Mouse (Mus musculus): ENCODE data around the gene Vmn2r19.
A peak's percentile ranks its signal among the peaks of the same experiment; 100 is the strongest.
"Not testable (repeated sequence)": the region's sequence is repeated elsewhere in the genome, so short reads cannot be mapped to it uniquely, and the experiment has no call there.

Gene Vmn2r19

GRCm38 (mm10) chr6:123308033-123308432 is at the start of gene Vmn2r19:
TSS of gene Vmn2r19 (plus strand) at chr6:123308333.
- no peak for DNase-seq

GRCm38 (mm10) chr6:123258946-123259345 is 49.2 kb upstream of the Vmn2r19 start:
- DNase-seq, result no peak

DNA sequence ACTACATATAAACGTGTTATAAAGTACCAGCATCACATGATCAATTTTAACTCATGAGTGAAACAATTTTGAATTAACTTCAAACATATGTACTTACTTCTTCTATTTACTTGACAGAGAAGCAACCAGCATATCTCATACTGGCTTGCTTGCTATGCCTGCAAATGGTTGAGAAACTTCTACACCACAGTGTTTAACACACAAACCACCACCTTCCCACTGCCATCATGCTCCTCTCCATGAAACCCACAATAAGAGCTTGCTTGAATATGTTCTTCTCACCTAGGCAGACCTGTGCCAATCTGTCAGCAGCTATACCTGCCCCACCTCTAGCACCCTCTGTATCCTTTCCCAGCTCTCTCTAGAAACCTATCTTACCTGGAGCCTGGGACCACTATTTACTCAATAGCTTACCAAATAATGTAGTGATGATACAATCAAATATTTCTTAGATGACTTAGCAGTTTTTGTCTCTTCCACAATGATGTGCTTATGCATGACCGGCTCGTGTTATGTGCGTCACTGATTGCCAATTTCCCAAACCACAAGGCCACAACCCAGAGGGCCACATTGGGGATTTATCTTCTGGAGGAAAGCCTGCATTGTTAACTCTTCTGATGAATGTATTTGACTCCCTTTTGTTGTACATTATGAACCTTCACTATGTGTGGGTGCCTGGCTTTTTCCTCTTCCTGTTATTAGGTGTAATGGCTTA is 48.1 kb upstream of the Vmn2r19 start:
- DNase-seq, result no peak

DNA sequence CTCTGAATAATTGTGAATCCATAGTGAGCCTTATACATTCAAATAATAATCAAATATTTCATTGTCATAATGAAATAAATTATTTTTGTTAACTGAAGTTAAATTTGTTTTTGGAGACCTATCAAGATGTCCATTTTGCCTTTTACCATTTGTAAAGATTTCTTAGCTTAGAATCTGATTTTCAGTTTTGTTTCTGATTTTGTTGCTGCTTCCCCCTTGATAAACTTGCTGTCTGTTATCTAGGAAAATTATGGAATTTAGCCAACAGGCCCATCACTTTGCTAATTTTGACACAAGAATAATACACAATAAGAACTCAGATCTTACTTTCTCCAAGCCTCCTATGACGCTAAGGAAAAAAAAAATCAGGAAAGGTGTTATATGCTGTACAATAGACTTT is 47.3 kb upstream of the Vmn2r19 start:
- no peak for DNase-seq

GRCm38 (mm10) chr6:123261555-123262161 is 46.5 kb upstream of the Vmn2r19 start, which contains the start of gene Clec4d:
TSS of gene Clec4d (plus strand) at chr6:123262111.
- DNase-seq, result no peak

DNA sequence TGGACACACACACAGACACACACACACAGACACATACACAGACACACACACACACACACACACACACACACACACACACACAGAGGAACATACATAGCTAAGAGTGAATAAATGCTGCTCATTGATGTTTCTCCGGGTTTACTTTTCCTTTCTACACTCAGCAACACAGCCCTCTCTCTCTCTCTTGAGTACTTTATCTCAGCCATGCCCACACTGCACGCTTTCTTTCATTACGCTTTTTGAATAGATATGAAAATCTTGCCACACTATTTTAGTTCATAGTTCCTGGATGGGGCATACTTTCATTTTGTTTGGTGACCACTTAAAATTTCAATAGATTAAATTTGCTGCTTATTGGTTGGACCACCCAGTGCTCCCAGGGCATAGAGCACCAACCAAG is 43.9 kb upstream of the Vmn2r19 start:
- no peak for DNase-seq

DNA sequence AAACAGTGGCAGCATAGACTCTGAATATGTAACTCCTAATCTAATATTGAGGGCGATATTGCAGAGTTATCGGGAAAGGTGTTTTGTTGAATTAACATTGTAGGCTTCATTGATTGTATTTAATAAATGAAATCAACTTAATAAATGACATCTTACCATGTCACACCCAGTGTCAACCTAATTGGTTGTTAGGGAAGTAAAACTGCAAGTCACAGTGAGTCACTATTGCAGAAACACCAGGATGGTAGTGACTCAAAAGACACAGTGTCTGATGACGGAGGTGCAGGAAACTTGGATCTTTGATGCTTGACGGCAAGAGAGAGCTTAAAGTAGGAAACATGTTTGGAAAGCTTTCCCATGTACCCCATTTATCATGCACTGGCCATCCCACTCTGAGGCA is 42.3 kb upstream of the Vmn2r19 start:
- DNase-seq, result no peak

DNA sequence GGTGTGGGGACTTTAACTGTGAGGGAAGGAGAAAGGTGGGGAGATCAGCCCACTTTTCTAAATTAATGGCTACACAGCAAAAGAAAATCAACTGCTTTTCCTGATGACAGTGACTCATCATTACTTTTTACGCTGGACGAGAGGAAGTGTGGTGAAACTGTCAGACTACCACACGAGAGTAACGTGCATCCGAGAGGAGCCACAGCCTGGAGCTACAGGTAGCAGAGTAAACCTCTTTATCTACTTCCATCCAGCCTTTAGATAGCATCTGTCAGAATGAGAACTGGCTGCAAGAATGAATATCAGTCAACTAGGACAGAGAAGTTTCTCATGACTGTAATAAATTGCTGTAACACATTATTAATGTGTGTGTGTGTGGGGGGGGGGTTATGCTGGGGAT is 41.2 kb upstream of the Vmn2r19 start:
- DNase-seq, result no peak

DNA sequence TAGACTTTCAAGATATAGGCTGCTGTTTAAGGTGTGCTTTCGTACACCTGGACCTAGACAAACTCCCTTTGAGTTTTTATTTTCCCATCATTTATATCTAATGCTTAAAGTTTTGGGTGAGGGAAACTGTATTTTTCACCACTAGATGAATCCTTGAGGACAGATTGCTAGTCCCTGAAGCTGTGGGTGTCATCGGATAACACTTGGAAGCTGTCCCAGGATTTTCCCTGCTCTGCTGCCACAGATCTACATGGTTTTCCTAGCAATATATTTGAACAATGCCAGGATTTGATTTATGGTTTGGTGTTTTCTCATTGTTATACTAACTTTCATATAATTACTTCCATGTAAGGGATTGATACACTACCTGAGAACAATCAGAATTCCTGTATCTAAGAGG is 28.7 kb upstream of the Vmn2r19 start:
- peak; percentile 30 for DNase-seq

GRCm38 (mm10) chr6:123286311-123286710 is 21.8 kb upstream of the Vmn2r19 start:
- DNase-seq, result no peak

- DNase-seq, result no peak
These were observed 19.2 kb upstream of the Vmn2r19 start for GRCm38 (mm10) chr6:123288931-123289330.

DNA sequence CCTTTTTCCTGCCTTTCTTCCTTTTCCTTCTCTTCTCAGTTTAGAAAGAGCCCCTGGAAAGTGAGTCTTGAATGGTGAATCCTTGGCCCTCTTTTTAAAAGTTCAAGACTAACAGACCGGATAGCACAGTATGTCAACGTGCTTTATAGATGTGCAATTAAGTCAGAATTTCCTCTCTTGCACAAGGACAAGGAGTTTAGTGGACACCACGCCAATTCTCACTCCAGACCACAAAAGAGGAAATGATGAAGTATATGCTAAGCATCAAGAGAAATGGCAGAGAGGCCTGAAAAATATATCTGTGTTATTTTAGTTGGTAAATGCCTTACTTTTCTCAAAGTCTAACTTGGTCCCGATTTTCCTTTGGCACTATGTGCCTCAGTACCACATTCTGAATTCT is 18.4 kb upstream of the Vmn2r19 start, which contains the start of gene Clec4e:
Gene Clec4e, minus strand, starts transcription at position 118 of the 400 bp plus-strand sequence.
- no peak for DNase-seq

DNA sequence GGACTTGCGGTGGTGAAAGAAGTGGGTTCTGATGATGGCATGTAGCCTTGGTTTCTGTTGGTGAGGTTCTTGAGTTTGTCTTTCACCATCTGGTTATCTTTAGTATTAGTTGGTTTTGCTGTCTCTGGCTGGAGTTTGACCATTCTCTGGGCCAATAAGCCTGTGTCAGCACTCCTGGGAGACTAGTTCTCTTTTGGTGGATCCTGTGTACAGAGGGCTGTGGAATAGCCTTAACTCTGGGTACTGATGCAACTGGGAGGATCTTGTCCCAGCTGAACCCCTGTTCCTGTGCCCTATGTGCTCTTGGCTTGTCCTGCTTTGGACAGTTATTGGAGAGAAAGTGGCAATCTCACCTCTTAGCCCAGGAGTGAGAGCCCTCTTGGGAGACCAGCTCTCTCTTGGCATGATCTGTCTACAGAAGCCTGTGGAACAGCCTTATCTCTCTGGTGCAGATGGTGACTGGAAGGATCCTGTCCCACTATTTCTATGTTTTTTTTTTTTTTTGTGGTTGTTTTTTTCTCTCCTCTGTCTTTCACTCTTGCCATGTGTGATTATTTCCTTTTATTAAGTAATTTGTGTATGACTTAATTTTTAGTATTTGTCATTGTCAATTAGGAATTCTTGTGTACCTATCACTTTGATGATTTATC is 15.3 kb upstream of the Vmn2r19 start:
- no peak for DNase-seq

GRCm38 (mm10) chr6:123293509-123293908 is 14.6 kb upstream of the Vmn2r19 start:
- DNase-seq, result not testable (repeated sequence)

DNA sequence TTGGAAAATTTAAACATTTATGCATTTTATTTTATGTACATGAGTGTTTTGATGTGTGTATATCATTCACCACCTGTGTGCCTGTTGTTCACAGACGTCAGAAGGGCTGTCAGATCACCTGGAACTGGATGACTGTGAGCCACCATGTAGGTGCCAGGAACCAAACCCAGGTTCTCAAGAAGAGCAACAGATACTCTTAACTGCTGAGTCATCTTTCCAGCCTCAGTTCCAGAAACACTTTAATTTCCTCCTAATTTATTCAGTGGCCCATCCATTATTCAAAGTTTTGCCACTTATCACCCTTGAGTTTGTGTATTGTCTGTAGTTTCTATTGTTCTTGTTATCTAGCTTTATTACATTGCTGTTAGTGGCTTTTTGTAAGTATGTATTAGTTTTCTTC is 11.4 kb upstream of the Vmn2r19 start:
- DNase-seq, result no peak

- DNase-seq, result not testable (repeated sequence)
These were observed 1.8 kb upstream of the Vmn2r19 start for GRCm38 (mm10) chr6:123306315-123306714.

GRCm38 (mm10) chr6:123332503-123332902 is 24.4 kb downstream of the Vmn2r19 start:
- no peak for DNase-seq

GRCm38 (mm10) chr6:123340093-123340492 is 32.0 kb downstream of the Vmn2r19 start:
- DNase-seq, result no peak

DNA sequence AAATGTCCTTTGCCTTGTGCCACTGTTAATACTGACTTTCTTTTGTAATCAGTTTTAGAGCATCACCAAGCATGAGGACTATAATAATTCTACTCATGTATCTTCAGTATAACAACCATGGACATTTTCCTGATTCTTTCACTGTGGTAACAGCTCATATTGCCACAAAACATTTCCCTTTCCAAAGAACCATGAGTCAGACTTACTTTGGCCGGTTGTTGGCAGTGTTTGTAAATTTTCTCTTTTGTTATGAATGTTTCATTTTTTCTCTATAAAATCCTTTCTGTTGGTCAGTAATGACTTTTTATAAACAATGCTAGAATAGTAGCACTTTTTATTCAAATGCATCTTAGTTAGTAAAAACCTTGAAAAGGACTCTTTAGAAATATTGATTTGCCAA is 38.0 kb downstream of the Vmn2r19 start:
- no peak for DNase-seq
